Comparison of ENCODE assay signal across 15 mouse cellular contexts in genomic region chr5:118448884-118449515, GRCm38 (mm10).
DNase-seq lines count a peak whose midpoint lies in the region; ATAC-seq and TF ChIP-seq lines count a peak whose summit lies in the region.
"Had no signal": no experiment of that assay in that cellular context is flagged by ENCODE, and none has a peak within 500 bp of the region (broad histone marks: within the 10 kb centered on the region; RNA-seq: fewer than 3 reads in every experiment).

No protein-coding gene starts in this region.

- H3K9me3 ChIP-seq in lung, postnatal 0 days (ENCODE audit: low read length), result no peaks in the 10 kb centered on the region
- no peaks in the 10 kb centered on the region for H3K9me3 ChIP-seq in liver, embryonic 14.5 days (ENCODE audit: control insufficient read depth, low read length)
- H3K9me3 ChIP-seq: G1E; heart, embryonic 15.5 days; hindbrain, embryonic 15.5 days; stomach, embryonic 15.5 days had no signal

- no peaks in the 10 kb centered on the region; the same call in 1 of the 2 replicates for H3K27me3 ChIP-seq in lung, postnatal 0 days (replicated peaks; ENCODE audit: insufficient read depth, low read length)
- H3K27me3 ChIP-seq in liver, embryonic 14.5 days (ENCODE audit: control insufficient read depth, insufficient read depth, low read length), result peaks cover 4% of the 10 kb centered on the region; the same call in 1 of the 2 replicates
- H3K27me3 ChIP-seq: stomach, embryonic 15.5 days had no signal

- peak; percentile 56 for ATAC-seq in lung, postnatal 0 days
- ATAC-seq in liver, embryonic 14.5 days (ENCODE audit: insufficient read depth), result peak; percentile 31; the same call in 1 of the 2 replicates

- no peak overlapping the region for H3K4me3 ChIP-seq in lung, postnatal 0 days (ENCODE audit: low read depth, low read length)
- no peak overlapping the region for H3K4me3 ChIP-seq in lung, adult 2 months (replicated peaks; ENCODE audit: extremely low read depth, low read depth, low read length)
- no peak overlapping the region for H3K4me3 ChIP-seq in liver, embryonic 14.5 days (ENCODE audit: insufficient read depth in 1 of 2, low read depth in 2 of 2, low read length in 2 of 2)
- H3K4me3 ChIP-seq: heart, embryonic 15.5 days; hindbrain, embryonic 15.5 days; stomach, embryonic 15.5 days had no signal

- peak; percentile 58 for DNase-seq in lung, postnatal 0 days (ENCODE audit: low spot score)
- no peak for DNase-seq in lung, adult 2 months
- peak; percentile 96 for DNase-seq in ZHBTc4 (ENCODE audit: low read depth, low spot score)
- DNase-seq in liver, embryonic 14.5 days (ENCODE audit: low read depth in 3 of 3, low spot score in 3 of 3), result no peak
- no peak for DNase-seq in cerebellum, postnatal 14 days
- no peak for DNase-seq in heart, postnatal 25 days (ENCODE audit: low spot score)
- no peak for DNase-seq in left cerebral cortex, adult 18-20 months (ENCODE audit: low spot score in 2 of 2)
- DNase-seq in heart, adult 11 months, result no peak
- DNase-seq: adrenal gland, postnatal 10 days; lung, postnatal 4 days; thymus, postnatal 4 days had no signal

- 55% methylated on average over 4 of the region's 4 CpGs for WGBS in lung, postnatal 0 days
- WGBS in lung, adult 2 months, result 53% methylated on average over 4 of the region's 4 CpGs
- WGBS in liver, embryonic 14.5 days (ENCODE audit: insufficient replicate concordance), result 40% methylated on average over 4 of the region's 4 CpGs

- H3K4me1 ChIP-seq in lung, postnatal 0 days (ENCODE audit: insufficient read depth, low read depth, low read length), result 0 out of 2 replicates have a peak, but pooled peaks cover 3% of the 10 kb centered on the region
- peaks cover 2% of the 10 kb centered on the region for H3K4me1 ChIP-seq in lung, adult 2 months (ENCODE audit: control insufficient read depth, insufficient read depth, low read length)
- peaks cover 15 to 16% of the 10 kb centered on the region in 2 experiments for H3K4me1 ChIP-seq in liver, embryonic 14.5 days (replicated peaks; ENCODE audit: control insufficient read depth in 2 of 2, insufficient read depth in 2 of 2, low read length in 1 of 2)
- H3K4me1 ChIP-seq: stomach, embryonic 15.5 days had no signal

- no peak overlapping the region for H3K4me2 ChIP-seq in lung, postnatal 0 days (replicated peaks; ENCODE audit: low read depth, low read length)
- H3K4me2 ChIP-seq in liver, embryonic 14.5 days (ENCODE audit: low read depth), result no peak overlapping the region
- H3K4me2 ChIP-seq: heart, embryonic 15.5 days; hindbrain, embryonic 15.5 days; stomach, embryonic 15.5 days had no signal

- H3K27ac ChIP-seq in lung, postnatal 0 days (ENCODE audit: low read length), result no peak overlapping the region
- H3K27ac ChIP-seq in liver, embryonic 14.5 days, result no peak overlapping the region
- H3K27ac ChIP-seq: heart, embryonic 15.5 days; hindbrain, embryonic 15.5 days; stomach, embryonic 15.5 days had no signal

- intact Hi-C loops in heart, postnatal 25 days (cut with DNase I), result no loop called here

- no peak for TF ChIP-seq POLR2A in lung, adult 2 months (IDR thresholded peaks at IDR 0.05; ENCODE audit: borderline replicate concordance, extremely low read depth, low read depth, low read length)

- H3K36me3 ChIP-seq in lung, postnatal 0 days (ENCODE audit: insufficient read depth, low read length), result no peaks in the 10 kb centered on the region
- H3K36me3 ChIP-seq in liver, embryonic 14.5 days (replicated peaks; ENCODE audit: control insufficient read depth, insufficient read depth, low read depth), result no peaks in the 10 kb centered on the region
- H3K36me3 ChIP-seq: G1E; heart, embryonic 15.5 days; hindbrain, embryonic 15.5 days; stomach, embryonic 15.5 days had no signal

- no peak overlapping the region for H3K9ac ChIP-seq in lung, postnatal 0 days (replicated peaks; ENCODE audit: low read depth)
- H3K9ac ChIP-seq in liver, embryonic 14.5 days (replicated peaks), result no peak overlapping the region
- H3K9ac ChIP-seq: heart, embryonic 15.5 days; hindbrain, embryonic 15.5 days; stomach, embryonic 15.5 days had no signal

- no peak for TF ChIP-seq EP300 in lung, postnatal 0 days (IDR thresholded peaks at IDR 0.05)
- no peak for TF ChIP-seq EP300 in liver, embryonic 14.5 days (IDR thresholded peaks at IDR 0.05; ENCODE audit: low read depth)

- no peak for TF ChIP-seq CTCF in lung, postnatal 0 days (IDR thresholded peaks at IDR 0.05)
- no peak for TF ChIP-seq CTCF in lung, adult 2 months (IDR thresholded peaks at IDR 0.05; ENCODE audit: insufficient read depth, low read length)
- no peak for TF ChIP-seq CTCF in liver, embryonic 14.5 days (IDR thresholded peaks at IDR 0.05; ENCODE audit: low read depth)

Comparison
In these comparisons a context has a peak if more than half of its experiments do, and no peak if none do; other contexts are left out.
1. DNase-seq: peak in lung, postnatal 0 days (single experiment) and ZHBTc4 (single experiment); none in lung, adult 2 months (single experiment), liver, embryonic 14.5 days (0 of 3), cerebellum, postnatal 14 days (0 of 2), heart, postnatal 25 days (single experiment), left cerebral cortex, adult 18-20 months (0 of 2) and heart, adult 11 months (single experiment).